Mouse (Mus musculus): ENCODE measurements around the gene Skap2. TPM values are rescaled to one million over a fixed set of nuclear protein-coding genes. Genes with fewer than 3 reads are reported as not detected.

Skap2 gene
- polyA plus RNA-seq, 1 experiment = 26.0 TPM

DNA sequence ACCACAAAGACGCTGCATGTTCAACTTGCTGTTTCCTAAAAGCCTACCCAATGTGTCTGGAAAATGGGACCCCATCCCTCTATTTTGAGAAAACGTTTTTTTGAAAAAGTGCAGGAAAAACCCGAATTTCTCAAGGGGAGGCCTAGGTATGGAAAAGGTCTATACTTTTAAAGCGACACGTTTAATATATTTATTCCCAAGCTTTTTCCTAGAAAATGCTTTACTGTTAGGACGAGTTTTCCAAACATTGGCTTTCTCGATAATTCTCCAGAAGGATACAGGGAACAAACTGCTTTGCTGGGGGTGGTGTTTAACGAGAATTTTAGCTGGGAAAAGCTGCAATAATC is 6.8 kb downstream of the Skap2 start:
- no peak for DNase-seq (ENCODE audit: low spot score)

DNA sequence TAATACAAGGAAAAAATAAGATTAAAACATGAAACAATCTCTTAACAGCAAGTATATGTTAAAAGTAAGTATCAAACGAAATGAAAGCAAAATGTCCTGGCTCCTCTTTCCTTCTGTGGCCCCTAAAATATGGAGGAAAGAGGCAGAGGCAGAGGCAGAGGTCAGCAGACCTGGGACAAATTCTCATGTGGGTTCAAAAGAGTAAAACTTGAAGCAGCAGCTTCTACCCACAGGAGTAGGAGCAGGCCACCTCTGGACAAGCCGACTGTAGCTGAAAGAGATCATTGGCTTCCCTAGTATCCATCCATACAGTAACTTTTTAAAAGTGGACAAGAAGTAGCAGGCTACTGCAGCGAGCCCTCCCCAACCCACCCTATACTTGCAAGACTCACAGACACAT is 7.4 kb downstream of the Skap2 start:
- DNase-seq (ENCODE audit: low spot score) = no peak

DNA sequence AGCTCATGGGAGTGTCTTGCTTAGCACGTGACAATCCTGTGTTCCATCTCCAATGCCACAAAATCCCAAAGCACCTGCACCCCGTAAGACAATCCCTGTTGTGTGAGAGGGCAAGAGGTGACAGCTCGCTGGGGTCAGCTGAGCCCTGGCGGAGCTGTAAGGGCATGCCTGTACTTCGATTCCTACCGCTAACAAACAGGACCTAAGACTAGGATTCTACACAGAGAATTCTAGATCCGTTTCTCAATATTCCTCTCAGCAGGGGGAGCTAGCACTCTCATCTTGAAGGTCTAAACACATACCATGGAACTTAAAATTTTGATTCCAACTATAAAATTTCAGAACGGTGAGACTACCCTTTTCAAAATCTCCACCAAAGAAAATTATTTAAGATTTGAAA is 9.7 kb downstream of the Skap2 start:
- no peak for DNase-seq (ENCODE audit: low spot score)

GRCm38 (mm10) chr6:51999157-51999478 is 13.2 kb downstream of the Skap2 start:
- no peak for DNase-seq (ENCODE audit: low spot score)

DNA sequence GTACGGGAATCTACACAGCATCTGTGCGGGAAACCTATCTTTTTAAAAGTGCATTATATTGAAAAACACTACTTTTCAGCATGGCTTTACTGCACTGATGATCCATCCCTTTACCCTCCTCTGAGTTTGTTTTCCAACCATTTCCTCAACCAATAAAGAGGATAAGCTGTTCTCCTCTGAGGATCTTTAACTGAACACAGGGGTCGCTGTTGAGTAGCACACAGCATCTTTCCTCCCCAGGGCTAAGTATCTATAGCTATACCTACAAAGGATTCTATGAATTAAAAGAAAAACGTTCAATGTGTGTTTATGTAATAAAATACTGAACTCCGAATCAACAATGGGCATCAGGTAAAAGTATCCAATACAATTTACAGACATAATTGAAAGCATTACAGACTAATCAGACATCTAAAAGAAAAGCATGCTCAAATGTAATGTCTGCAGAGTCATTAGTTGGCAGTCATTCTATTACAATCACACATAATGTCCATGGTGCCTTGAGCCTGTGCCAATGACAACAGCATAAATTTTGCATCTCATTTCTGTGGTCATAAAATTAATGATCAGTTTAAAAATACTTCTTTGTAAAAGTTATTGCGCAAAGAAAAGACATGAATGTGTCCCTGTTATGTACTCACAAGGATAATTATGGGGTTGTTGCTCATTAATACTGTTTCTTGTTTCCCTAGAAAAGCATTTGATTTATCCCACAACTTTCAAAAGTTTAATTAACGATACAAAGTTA is 13.8 kb downstream of the Skap2 start:
- DNase-seq (ENCODE audit: low spot score) = no peak

DNA sequence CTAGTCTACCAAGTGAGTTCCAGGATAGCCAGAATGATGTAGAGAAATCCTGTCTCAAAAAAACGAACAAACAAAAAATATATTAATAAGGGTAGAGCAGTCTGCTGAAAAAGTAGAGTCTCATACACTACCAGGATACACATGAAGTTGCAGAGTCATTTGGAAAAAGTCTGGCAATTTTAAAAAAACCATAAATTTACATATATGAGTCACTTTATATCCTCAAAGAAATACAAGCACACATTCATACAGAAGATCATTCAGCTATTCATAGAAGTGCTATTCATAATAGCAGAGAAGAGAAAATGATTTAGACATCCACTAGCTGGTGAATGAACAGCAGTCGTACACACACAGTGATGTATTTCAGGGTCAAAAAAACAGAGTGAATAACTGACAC is 24.4 kb downstream of the Skap2 start:
- no peak for DNase-seq (ENCODE audit: low spot score)

GRCm38 (mm10) chr6:51977638-51978037 is 34.7 kb downstream of the Skap2 start:
- DNase-seq (ENCODE audit: low spot score) = no peak

- DNase-seq (ENCODE audit: low spot score) = no peak
Observed at GRCm38 (mm10) chr6:51975751-51976150, 36.6 kb downstream of the Skap2 start.

- no peak for DNase-seq (ENCODE audit: low spot score)
Observed at GRCm38 (mm10) chr6:51958992-51959391, 53.4 kb downstream of the Skap2 start.

DNA sequence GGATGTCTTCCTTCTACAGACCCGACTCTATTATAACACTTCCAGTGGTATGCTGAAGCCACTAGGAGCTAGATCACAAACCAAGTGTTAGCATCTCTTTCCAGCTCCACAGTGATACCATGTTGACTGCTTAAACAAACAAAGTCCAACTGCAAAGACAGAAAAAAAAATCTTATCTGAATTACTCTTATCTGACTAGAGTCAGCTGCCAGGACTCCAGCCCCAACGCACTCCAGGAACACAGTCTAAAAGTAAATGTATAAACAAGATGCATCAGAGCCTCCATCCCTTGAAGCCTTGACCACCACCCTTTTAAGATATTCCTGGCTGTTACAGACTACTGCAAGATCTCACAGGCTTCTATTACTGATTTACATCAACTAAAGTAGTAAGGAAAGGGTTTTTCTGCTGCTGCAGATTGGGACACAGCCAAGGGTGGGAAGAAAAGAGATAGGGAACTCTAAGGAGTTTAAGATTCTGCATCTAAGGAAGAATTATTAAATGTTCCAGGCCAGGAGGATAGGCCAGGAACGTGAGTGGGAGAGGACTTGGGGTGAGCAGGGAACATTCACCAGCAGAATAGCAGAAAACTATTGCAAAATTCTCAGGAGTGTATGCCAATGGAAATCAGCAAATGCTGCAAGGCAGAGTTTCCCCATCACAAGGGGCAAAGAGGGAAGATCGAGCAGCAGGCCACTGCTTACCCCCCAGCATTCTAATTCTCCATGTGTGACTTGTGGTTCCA is 56.1 kb downstream of the Skap2 start:
- DNase-seq (ENCODE audit: low spot score) = no peak

DNA sequence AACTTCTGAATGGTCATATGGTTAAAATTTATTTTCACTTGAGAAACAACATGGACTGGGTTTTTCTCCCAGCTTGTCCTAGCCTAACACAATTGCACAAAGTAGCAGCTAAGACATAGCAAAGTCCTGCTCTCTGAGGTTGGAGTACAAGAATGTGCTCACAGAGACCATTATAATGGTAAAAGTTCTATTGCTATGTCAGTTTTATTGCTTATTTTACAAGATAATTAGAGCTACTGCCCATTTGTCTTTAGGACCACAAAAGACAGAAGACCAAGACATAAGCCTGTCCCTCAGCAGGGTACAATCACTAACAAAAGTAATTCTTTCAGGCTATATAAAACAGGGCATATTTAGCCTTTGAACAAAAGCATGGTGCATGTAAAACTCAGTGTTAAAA is 64.7 kb downstream of the Skap2 start:
- no peak for DNase-seq (ENCODE audit: low spot score)

DNA sequence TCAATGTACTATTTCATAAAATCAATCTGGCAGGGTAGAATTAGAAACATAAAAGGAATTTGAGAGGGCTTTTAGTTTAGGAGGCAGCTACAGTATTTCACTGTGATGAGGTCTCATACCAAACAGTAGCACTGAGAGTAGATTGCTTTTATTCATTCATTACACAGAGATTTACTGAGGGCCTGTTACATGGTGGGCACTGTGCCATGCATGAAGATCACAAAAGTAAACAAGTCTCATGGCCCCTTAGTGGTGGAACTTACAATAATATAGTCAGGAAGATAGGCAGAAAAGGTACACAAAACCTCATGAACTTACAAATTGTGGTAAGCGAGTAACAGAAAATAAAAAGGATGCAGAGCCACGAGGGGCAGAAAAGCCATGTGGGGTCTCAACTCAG is 67.4 kb downstream of the Skap2 start:
- DNase-seq (ENCODE audit: low spot score) = no peak

GRCm38 (mm10) chr6:51933998-51934397 is 78.4 kb downstream of the Skap2 start:
- no peak for DNase-seq (ENCODE audit: low spot score)

DNA sequence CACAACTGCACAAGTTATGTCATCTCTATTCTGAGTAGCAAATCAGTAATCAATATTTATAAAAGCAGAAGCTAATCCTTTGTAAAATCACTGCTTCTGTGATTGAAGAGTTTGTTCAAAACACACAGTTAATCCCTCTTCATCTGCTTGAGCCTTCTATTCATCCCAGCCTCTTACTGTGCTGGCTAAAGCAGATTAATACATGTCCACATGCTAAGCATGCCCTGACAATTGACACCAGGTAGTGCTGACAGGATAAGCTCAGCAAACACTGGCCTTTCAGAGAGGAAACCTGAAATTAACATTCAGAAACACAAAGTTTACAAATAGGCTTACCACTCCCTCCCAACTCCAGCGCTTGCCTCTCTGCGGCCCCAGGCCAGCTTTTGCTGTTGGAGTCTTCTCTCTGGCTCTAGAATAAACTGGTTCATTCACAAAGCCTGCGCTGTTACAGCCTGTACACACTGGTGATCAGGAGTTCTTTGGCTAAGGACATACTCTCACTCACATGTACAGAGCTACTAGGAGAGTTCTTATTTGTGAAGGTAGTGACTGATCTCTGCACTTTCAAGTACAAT is 79.2 kb downstream of the Skap2 start:
- no peak for DNase-seq (ENCODE audit: low spot score)

DNA sequence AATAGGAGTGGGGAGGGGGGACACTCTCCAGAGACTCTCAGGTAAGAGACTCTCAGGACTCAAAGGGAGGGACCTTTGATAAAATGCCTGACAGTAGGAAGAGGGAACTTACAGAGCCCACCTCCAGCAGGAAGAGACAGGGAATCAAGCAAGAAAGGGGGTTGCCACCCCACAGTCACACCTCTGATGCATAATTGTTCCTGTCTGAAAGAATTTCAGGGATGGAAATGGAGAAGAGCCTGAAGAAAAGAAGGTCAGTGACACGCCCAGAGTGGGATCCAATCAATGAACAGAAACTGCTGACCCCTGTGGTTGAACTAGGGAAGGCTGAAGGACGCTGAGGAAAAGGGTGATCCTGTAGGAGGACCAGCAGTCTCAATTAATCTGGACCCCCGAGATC is 85.2 kb downstream of the Skap2 start:
- DNase-seq (ENCODE audit: low spot score) = no peak

- no peak for DNase-seq (ENCODE audit: low spot score)
Observed at GRCm38 (mm10) chr6:51921831-51922230, 90.5 kb downstream of the Skap2 start.

- no peak for DNase-seq (ENCODE audit: low spot score)
Observed at GRCm38 (mm10) chr6:51908495-51908894, 103.9 kb downstream of the Skap2 start.

- DNase-seq (ENCODE audit: low spot score) = no peak
Observed at GRCm38 (mm10) chr6:51905659-51906058, 106.7 kb downstream of the Skap2 start.

DNA sequence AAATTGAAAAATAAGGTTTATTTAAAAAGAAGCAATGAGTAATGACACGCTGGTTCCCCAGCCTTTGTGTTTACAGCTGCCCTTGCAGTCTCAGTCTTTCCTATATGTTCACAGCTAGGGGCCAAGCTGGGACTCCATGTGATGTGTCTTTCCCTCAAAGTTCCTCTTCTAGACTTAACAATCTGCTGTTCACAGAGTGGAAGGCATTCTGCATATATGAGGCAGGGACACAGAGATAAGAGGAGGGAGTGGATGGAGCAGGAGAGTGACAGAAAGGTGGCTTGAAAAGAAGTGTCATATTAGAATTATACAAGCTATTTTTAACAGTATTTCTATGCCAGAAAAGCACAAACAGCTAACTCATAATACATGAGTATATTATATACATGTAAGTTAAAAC is 110.8 kb downstream of the Skap2 start:
- no peak for DNase-seq (ENCODE audit: low spot score)

GRCm38 (mm10) chr6:51898318-51898994 is 113.9 kb downstream of the Skap2 start:
- DNase-seq (ENCODE audit: low spot score) = no peak

GRCm38 (mm10) chr6:51895753-51896152 is 116.6 kb downstream of the Skap2 start:
- no peak for DNase-seq (ENCODE audit: low spot score)

GRCm38 (mm10) chr6:51894717-51895116 is 117.6 kb downstream of the Skap2 start:
- no peak for DNase-seq (ENCODE audit: low spot score)

- DNase-seq (ENCODE audit: low spot score) = no peak
Observed at GRCm38 (mm10) chr6:51890356-51890755, 122.0 kb downstream of the Skap2 start.
